Mouse (Mus musculus): ENCODE measurements at regions not wholly inside any gene's neighbourhood (a gene's known extent, or its start where the extent isn't known, plus 50 kb on each side); places are given as distances from the start of the nearest gene placed in this dataset.
A peak's percentile ranks its signal among the peaks of the same experiment; 100 is the strongest.

- DNase-seq (ENCODE audit: low spot score in 2 of 2), result no peak
These were observed 347.4 kb downstream of the Gm43517 start for GRCm38 (mm10) chr12:49732351-49732750.

- no peak for DNase-seq (ENCODE audit: low spot score in 2 of 2)
These were observed 352.1 kb downstream of the Gm43517 start for GRCm38 (mm10) chr12:49737100-49737499.

GRCm38 (mm10) chr12:49739960-49740740, 355.2 kb downstream of the Gm43517 start:
- peak in 1 of 2 experiments; percentile 14 for DNase-seq (ENCODE audit: low spot score in 2 of 2)

- peak in 1 of 2 experiments; percentile 8 for DNase-seq (ENCODE audit: low spot score in 2 of 2)
These were observed 358.4 kb downstream of the Gm43517 start for GRCm38 (mm10) chr12:49743402-49743801.

DNA sequence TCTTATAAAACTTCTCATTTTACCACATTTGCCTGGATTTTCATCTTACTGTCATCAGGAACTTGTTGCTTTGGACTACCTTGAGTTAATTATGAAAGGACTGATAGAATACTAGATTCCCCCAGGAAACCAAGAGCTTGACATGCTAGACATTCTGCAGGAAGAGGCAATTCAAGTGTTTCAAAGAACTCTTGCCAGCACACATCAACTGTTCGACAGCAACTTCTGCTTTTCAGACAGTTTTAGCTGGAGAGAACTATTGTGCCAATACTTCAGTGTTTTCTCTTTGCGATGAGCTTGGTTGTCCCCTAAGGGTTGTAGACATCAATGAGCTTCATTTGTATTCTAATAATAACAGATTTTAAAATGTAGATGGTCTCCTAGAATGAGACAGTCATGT, 362.1 kb downstream of the Gm43517 start:
- no peak for DNase-seq (ENCODE audit: low spot score in 2 of 2)

- DNase-seq (ENCODE audit: low spot score in 2 of 2), result no peak
These were observed 373.4 kb downstream of the Gm43517 start for GRCm38 (mm10) chr12:49758391-49758790.

GRCm38 (mm10) chr12:49764541-49764940, 379.6 kb downstream of the Gm43517 start:
- no peak for DNase-seq (ENCODE audit: low spot score in 2 of 2)

DNA sequence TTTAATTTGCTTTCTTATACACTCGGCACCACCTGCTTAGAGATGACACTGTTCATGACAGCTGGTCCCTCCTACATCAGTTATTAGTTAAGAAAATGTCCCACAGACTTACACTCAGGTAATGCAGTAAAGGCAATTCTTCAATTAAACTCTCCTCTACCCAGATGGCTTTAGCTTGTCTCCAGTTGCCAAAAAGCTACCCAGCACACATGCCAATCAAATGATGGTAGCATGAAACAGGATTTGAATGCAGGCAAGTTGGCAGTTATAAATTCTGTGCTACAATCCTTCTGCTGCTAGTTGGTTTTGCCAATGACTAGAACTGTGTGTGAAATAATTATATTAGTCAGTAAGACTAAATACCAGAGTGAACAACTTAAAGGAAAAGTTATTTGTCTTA, 423.4 kb downstream of the Gm43517 start:
- no peak for DNase-seq (ENCODE audit: low spot score in 2 of 2)

GRCm38 (mm10) chr12:49814653-49815052, 429.7 kb downstream of the Gm43517 start:
- no peak for DNase-seq (ENCODE audit: low spot score in 2 of 2)

- no peak for DNase-seq (ENCODE audit: low spot score in 2 of 2)
These were observed 442.8 kb downstream of the Gm43517 start for GRCm38 (mm10) chr12:49827769-49828168.

DNA sequence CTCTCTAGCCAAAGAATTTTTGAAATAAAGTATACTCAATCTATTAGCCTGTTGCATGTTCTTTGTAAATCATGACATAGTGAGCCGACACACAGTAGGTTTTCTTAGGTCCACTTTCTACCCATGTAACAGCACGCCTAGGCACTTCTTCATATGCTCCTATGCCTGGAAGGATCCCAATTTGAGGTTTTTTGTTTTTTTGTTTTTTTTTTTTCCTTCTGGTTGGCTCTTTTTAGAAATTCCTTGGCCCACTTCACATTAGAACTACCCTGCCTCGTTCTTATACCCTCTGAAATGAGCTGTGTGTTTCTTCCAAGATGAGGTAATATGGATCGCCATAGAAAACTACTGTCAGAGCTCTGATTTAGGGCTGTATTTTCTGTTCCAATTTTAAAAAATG, 443.6 kb downstream of the Gm43517 start:
- no peak for DNase-seq (ENCODE audit: low spot score in 2 of 2)

- no peak for DNase-seq (ENCODE audit: low spot score in 2 of 2)
These were observed 445.7 kb downstream of the Gm43517 start for GRCm38 (mm10) chr12:49830665-49831064.

DNA sequence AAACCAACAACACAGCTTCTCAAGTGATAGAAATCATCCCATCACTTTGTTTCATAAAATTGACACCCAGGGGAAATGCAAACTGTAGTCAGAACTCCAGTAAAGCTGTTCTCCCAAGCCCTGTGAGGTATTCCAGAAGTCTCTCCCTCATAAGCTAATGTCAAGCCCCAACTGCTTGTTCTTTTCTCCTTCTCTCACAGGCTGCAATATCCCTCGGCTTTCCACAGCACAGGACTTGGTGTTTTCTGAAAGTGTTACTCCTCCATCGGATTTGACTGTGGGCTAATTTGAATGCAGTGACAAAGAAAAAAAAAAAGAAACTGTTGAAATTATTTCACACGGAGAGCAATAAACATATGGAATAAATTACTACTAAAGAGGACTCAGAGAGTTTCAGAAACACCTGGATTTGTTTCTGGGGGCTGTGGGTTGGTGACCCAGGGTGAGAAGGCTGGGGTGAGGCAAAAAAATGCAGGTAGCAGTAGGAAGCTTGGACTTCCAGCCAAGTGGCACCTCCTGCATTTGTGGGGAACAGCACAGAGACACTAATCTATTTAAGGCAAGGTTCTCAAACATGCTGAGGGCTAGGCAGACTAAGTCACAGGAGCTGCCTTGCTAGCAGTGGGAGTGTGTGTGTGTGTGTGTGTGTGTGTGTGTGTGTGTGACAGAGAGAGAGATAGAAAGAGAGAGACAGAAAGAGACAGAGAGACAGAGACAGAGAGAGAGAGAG, 447.3 kb downstream of the Gm43517 start:
- DNase-seq (ENCODE audit: low spot score in 2 of 2), result no peak

DNA sequence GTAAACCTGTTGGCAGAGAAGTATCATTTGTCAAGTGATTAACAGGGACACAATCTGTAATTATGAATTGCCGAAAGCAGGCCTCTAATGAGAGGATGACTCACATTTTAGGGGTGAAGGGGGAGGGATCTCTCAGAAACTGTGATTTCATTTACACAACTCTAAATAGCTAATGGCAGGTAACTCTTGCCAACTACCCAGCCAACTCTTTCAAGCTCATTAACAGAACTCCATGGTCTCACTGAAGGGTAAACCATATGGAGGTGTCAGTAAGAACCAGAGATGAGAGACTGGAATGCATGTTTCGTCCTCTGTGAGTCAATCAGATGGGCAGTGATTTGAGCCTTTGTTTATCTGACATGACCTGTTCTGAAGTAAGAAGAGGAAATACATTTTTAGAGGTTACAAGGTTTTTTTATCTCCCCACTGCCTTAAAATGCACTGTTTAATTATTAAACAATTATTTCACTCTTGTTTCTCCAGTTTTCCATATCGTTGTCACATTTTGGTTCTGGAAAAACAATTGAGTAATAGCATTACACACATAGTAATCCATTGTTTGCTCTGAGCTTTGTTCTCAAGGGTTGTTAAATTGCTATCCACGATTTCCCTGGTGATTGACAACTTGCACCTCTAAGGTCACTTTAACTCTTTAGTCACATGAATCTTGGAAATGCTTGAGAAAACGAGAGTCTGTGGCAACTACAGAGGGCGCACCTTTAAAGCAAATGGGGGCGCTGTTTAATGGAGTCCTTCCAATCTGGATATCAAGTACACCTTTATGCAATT, 451.5 kb downstream of the Gm43517 start:
- no peak for DNase-seq (ENCODE audit: low spot score in 2 of 2)

DNA sequence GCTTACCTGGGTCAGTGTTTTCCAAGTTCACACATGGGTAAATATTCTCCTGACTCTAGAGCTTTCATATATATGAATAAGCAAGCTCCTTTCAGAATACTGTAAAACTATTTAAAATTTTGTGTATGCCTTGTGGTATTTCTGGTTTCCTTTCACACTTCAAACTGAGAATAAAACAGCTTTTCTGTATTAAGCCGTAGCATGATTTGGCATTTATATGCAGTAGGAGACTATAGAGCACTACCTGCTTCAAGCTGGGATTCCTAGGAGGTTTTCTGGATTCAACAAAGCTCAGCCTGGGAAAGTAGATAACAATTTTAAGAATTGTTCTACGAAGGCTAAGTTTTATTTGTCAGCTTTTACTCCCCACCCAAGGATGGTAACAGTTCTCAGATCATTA, 500.5 kb downstream of the Gm43517 start:
- no peak for DNase-seq (ENCODE audit: low spot score in 2 of 2)

DNA sequence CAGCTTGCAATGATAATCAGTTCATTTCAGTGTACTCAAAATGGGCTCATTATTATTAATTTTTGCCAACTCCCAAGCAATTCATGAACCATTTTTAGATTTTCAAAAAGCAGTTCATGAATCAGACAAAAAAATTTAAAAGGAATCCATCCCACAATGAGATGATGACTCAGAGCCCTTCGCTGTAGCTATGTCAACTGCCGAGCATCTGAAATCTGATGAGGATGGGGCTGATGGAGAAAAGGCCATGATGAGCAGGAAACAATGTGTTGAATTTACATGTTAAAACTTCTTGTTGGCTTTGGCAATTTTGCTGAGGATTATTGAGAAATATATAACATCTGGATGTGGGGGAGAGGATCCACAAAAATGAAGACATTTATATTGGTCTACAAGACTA, 502.3 kb downstream of the Gm43517 start:
- DNase-seq (ENCODE audit: low spot score in 2 of 2), result no peak

DNA sequence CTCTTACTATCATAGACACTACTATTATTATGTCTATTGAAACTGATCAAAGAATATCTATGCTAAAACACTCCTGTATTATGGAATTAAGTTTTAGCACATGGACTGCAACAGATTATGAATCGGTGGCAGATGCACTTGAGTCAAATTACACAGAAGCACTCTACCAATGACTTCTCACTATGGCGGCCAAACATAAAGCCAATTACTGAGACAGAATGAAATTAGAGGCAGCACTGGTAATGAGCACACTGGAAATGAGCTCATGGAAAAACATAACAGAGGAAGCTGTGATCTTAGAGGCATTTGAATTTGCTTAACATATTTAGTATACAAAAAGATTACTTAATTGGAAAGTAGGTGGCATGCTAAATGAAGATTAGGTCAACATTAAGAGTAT, 512.8 kb downstream of the Gm43517 start:
- no peak for DNase-seq (ENCODE audit: low spot score in 2 of 2)

- DNase-seq (ENCODE audit: low spot score in 2 of 2), result no peak
These were observed 530.7 kb downstream of the Gm43517 start for GRCm38 (mm10) chr12:49915691-49916090.

DNA sequence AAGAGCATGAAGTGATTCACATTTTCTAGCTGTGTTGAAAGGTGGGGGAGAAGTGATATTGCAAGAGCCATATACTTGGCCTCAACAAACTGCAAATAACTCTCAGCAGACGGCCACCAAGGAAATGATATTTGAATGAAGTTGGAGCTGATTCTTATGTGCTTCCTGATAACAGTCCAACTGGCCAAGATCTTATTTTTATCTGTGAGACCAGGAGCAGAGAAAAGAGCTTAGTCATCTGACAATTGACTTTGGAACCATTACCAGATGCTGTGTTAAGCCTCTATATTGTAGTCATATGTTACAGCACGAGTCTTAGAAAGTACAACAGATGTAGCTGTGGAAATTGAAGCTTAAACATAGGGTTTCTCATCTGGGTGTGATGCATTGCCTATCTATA, 536.6 kb downstream of the Gm43517 start:
- no peak for DNase-seq (ENCODE audit: low spot score in 2 of 2)

- no peak for DNase-seq (ENCODE audit: low spot score in 2 of 2)
These were observed 555.8 kb downstream of the Gm43517 start for GRCm38 (mm10) chr12:49940818-49941217.

DNA sequence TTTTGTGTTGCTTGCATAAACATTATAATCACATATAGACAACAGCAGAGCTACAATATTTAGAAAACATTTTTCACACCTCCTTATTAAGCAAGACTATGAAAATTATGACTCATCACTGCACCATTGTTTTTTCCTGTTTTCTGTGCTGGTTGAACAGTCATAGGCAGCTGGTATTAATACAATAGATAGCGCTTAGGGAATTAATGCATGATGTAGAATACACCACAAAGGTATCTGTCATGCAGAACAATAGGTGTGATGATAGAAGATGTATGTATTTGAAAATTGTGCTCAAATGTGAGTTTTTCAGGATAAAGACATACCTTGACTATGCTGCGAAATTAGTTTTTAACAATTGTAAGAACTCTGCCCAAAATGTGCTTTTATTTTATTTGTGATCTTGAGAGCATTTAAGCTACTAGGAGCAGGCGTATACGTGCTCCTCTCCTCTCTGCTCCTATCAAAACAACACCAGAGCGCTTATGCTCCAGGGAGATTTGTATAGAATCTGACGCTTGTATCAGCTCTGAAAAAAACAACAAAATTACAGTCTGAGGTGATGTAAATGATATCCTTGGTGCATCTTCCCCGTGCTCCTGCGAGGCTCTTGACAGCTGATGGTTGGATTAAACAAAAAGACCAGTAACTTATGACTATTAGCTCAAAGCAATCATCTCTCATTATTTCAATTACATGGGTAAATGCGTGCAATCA, 560.1 kb downstream of the Gm43517 start:
- no peak for DNase-seq (ENCODE audit: low spot score in 2 of 2)

Data from frontal cortex, postnatal 14 days (tissue).